Mouse (Mus musculus) spleen, adult 18-20 months (tissue): ENCODE data around the gene Aste1.

Experiments used
- DNase-seq, 2 experiments: peaks; one replicate each; pipeline ENCODE4 v3.0.0; 2022; ENCODE audit warnings: mixed read lengths in 2 of 2

Aste1 gene

DNA sequence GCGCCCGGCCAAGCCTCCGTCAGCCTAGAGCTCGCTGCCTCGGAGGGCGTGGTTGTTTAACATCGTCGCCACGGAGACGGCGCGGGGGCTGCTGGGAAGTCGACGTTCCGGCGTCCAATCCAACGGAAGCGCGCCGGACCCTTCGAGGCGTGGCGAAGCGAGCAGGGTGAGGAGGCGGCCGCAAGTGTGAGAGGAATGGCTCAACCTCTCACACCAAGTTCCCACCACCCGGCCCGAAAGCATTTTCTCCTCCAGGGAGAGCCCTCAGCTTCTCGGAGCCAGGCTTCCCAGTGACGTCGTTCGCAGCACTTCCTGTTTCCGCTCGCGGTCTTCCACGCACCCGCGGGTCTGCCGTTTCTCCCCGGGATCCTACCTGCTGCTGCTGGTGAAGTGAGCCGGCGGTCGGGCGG, at the start of gene Aste1, which contains the start of gene Nek11:
Aste1 (plus strand) TSS at position 175 of the 410 bp plus-strand sequence.
Nek11 (minus strand) TSS at position 307 of the 410 bp plus-strand sequence.
- DNase-seq, result peak; percentile 88 to 95

DNA sequence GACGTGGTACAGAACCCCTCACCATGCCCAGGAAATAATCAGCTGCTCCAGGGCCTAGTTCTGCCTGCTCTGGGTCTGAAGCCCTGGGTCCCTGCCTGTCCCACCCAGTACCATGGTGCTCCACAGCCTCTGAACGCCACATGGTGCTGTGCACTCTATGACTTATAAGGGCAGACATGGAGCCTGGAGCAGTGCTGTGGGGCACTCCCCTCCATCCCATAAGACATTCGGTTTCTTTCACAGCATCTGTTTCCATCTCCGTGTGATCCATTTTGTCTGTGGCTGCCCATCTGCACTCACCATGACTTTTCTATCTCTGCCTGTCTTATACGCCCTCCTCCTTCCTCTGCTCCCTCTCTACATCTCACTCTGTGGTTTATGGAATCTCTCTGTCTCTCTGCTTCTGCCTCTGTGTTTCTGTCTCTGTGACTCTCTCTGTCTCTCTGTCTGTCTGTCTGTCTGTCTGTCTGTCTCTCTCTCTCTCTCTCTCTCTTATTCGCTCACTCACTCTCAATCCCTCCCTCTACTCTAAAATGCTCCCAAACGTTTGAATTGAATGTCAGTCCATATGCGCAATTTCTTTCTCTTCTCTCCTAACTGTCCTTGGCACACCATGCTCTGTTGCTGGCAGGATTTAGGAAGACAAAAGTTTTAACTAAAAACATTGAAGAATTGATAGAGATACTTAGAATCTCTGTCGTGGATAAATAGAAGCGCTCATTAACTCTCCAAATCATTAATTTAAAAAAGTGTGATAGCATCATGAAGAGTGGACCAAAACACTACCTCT, 46.8 kb upstream of the Aste1 start:
- DNase-seq, result no peak

DNA sequence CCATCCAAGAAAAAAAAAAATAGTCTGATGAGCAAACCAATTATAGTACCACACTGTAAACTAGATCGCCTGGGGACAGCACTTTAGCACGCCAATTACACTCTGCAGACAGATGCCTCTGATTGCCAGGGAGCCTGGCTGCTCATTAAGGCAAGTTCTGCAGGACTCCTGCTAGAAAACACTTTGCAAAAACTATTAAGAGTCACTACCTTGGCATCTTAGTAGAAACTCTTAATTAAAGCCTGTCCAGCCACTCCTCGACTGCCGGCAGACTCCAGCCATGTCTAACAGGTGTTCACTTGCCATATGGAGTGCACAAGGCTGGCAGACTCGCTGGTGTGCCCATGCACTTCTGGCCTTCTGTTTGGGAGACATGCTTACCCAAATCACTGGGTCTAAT, 46.2 kb upstream of the Aste1 start:
- no peak for DNase-seq

DNA sequence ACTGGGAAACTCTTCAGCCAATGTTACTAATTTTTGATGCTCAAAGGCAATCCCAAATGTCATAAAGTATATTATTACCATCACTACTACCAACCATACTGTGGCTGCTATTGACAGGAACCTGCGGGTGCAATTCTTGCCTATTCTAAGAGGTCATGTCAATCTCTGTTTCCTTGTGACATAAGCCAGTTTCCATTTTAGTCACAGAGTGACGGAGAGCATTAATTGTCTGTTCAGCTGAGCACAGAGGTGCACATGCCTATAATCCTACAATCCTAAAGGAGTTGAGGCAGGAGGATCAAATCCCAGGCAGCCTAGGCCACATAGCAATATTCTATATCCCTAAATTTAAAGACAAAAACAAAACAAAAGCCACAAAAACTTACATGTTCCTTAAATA, 33.0 kb upstream of the Aste1 start:
- DNase-seq, result no peak

DNA sequence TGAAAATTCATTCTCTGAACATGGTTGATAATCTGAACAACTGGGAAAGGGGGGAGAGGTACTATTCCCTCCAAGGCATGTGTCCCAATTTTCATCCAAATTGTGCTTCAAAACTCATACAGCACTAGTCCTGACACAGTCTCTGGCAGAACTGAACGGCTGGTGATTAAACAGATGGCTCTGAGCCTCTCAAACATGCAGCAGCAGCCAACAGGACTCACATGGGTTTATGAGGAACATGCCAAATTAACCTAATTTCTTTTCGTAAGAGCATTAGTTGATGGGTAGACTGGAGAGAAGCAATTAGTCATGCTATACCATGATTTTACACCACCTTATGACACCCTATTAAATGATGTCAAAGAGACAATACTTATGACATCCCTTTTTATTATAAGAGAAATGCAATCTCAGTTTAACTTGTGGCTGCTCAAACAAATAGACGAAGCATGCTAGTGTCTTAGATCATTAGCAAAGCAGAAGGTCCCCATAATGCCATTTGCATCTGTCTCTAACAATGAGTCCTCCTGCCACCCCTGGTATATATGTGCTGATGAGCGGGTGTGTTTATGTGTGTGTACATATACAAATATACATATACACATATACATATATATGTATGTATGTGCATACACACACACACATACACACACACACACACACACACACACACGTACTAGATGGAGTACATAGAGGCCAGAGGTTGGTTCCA, 31.5 kb upstream of the Aste1 start:
- DNase-seq, result no peak

DNA sequence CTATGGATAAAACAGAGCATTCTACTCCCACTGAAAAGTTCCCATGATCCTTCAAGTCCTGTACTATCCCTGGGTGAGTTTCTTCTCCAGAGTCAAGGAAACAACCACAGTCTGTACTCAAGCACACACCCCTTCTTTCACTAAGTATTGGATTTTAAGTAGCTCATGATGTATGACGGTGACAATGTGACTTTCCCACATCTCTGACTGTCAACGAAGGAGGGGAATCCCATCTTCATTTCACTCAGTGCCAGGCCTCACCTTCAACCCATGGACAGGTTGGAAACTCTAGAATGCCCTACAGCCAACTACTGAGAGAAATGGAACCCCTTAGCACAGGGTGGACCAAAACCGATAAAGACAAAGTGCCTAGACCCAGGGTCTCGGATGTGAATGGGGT, 29.0 kb upstream of the Aste1 start:
- no peak for DNase-seq

DNA sequence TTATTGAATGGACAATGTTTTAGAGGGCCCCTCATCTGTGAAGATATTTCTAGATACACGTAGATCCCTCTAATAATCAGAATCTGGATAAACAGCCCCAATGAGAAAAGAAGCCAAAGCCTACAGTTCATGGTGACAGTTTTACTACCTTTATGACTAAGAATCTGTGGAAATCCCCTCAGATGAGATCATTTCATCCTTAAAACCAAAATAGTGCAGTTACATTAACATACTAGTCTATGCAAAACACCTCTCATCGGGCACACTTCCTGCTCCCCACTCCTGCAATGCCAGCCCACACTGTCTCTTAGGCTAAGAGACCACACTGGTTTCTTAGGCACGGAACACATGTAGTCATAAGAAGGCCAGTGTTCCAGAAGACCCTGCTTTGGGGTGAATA, 26.6 kb upstream of the Aste1 start:
- DNase-seq, result no peak

DNA sequence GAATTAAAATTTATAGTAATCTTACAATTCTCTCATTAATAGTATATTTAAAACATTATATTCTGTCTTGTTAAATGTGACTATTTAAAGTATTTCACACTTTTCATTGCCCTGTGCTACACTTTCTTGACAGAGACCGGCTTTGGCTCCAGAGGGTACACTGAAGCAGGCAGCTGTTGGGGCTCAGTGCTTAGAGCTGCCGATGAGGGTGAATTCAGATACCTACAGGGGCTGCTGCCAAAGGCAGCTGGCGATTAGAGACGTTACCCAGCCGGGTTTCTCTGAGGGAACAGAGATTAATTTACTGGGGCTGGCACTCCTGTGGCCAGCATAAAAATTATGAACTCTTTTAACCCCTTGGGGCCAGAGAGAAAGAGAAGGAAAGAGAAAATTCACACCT, 20.8 kb upstream of the Aste1 start:
- DNase-seq, result no peak

DNA sequence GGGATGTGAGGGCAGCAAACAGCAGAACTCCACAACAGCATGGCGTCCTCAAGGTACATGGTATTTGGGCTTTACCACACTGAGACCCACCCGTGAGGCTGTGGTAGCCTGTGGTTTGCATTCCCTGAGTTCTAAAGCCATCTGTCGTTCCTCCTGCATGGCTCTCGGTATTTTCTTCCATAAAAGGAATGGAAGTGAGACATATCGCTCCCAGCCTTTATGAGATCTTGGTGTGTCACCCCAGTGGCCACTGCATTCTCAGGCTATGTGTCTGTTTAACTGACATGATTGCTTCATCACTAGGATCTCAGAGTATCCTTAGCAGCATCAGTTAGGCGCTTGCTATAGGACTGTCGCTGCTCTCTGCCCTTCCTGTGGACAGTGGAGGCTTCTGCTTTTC, 18.8 kb upstream of the Aste1 start:
- no peak for DNase-seq

DNA sequence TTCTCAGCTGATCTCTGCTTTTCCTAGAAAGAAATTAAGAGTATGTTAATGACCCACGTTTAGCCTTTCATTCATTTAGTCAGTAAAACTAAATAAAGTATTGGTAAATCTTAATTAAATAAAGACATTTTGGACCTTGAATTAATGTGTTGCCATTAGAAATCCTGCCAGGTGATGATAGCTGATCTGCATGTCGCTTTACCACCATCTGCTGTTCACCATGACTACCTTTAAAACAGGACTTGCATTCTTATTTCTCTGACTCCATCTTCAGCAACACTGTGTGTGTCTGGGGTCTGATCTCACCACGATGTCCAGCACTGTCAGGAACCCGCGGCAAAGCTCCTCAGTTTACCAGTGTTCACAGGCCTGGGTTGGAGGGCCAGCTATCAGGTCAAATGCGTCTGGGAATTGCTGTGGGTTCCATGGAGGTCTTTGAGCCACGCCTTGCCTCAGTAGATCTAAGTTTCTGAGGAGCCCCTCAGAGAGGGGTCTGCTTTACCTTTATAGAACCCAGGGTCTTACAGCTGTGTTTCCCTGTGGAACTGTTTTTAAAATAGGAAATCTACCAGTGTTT, 18.1 kb upstream of the Aste1 start:
- no peak for DNase-seq

DNA sequence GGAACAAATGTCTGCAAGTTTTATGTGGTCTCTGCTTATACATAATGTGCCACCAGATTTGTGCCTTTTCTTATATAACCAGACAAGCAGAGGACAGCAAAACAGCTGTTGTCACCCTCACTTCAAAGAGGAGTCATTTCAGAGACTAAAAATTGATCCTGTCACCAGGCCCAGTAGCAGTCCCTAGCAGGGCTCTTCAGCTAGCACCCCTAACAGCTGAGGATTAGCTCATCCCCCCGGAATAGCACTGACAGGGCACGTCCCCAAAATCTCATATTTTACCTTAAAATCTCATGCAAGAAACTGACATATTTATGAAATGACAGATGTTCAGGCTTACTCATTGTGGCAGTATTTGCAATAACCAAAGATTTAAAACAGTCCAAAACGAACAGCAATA, 17.6 kb upstream of the Aste1 start:
- no peak for DNase-seq

DNA sequence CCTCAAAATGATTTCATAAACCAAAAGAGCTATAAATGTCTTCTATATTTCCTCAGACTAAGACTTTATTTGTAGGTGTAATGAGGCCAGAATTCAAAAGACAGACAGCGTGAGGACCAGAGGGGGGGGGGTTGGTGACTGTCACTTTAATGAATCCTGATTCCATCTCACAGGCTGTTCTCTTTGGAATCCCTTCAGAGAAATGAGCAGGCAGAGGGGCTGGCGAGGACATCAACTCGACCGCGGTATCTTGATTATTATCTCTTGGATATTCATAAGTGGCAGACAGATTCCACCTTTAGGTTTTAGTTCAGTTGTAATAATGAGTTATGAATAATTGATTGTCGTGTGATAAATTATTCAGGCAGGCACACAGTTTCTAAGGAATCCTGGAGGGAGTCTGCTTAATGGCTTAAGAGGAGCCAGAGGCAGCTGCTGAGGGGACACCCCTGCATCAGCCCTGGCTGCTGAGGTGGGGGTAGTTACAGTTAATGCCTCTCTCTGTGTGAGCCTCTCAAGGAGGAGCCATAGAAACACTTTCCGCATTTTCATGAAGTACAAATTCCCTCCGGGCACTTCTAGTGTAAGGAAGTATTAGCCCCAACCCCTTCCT, 15.6 kb upstream of the Aste1 start:
- DNase-seq, result no peak

DNA sequence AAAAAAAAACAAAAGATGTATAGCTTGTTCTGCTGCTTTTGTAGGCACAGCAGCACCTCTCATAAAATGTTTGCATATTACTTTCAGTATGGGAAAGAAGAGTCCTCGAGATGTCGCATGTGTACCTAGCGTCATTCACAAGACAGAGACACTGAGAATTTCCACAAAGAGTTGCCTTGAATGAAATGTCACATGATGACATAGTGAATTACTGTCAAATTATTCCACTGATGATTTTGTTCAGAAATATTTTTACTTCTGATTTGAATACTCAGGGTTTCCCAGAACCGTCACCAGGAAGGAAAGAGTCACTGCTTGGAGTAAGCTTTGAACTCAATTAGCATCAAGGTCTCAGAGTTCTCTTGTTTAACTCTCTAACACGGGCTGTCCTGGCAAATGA, 7.8 kb upstream of the Aste1 start:
- no peak for DNase-seq

DNA sequence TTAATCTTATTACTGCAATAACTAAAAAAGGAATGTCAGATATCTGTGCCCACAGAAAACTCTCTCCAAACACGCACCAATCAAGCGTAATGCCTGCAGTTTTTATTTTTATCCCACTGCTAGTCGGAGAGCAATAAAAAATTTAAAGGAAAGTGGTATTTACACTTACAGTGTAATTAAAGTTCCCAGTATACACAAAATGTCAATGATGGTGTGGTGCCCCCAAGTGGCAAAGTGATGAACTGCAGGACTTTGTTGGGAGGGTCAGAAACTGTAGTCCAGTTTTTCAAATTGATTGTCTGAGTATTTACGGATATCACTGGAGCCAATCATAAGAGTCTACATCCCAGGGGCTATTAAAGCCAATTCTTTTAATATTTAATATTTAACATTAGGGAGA, 5.9 kb upstream of the Aste1 start:
- DNase-seq, result peak; percentile 33 to 76

DNA sequence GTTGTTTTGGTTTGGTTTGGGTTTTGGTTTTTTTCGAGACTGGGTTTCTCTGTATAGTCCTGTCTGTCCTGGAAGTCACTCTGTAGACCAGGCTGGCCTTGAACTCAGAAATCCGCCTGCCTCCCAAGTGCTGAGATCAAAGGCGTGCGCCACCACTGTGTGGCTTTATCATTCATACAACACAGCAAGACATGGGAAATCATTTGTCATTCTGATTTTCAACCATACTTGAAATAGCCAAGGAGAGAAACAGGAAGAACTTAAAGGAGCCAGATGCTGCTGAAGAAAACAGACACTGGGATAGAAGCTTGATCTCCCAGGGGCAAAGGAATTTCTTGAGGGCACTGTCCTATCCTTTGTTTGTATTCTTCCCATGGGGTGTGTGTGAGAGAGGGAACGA, 4.6 kb upstream of the Aste1 start:
- DNase-seq, result no peak

DNA sequence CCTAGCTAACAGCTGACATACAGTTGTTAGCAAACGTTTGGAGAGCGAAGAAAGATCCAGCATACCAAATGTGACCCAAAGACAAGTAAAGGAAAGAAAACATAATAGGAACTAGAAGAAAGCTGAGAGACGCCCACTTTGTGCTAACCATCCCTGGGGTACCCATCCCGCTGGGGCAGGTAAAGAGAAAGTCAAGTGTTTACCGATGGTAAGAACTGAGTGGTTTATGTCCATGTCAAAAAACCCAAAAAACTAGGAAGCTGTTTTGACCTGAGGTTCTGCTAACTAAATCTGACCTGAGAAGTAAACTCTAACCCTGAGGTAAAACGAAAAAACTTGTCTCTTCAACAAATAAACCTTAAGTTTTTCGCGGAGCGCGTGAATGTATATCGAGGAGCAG, 472 bp upstream of the Aste1 start:
- DNase-seq, result no peak

DNA sequence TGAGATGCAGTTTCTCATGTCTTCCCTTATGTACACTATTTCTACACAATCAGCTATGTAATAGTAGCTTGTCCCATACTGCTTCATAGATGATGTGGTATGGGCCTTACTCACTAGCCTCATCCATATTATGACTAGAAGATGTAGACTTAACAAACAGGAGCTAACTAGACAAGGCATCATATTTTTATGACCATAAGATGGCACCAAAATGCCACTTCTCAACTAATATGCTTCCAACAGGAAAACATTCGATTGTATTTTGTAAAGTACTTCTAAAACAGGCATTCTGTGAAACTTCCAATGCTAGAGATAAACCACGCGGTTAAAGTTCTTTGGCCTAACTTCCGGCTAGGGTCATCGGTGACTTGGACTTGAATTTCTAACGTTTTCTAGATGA, 13.4 kb downstream of the Aste1 start:
- no peak for DNase-seq

DNA sequence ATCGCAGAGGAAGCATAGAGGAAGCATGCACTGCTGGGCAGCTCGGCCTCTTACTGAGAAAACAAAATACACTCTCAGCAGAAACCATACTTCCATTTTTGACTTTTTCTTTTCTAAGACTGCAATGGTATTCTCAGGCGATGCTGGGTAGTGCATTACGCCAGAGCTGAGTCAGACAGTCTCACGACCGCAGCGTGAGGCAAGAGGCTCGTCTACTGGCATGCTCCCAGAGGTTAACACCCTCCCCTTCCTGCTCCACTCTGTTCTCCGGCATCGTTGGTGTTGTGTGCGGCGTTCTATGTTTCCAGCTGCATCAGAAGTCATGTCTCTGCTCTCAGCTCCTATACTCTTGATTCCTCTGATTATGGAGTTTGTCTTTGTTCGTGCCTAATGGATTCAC, 63.8 kb downstream of the Aste1 start:
- no peak for DNase-seq

DNA sequence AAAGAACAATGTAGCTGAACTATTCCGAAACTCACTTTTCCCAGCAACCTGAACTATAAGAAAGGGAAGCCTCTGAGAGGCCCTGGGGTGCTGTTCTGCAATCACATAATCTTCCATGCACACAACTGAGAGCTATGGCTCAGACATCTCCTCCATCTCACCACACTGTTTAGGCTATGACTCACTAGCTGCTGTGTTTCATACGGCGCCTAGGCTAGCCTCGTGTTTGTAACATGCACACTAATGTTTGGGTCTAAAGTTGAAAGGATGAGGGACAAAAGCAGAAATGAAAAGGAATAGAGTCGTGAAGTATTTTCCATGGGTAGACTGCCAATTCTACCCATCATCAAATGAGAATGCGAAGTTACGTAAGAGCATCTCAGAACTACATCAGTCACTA, 66.3 kb downstream of the Aste1 start:
- no peak for DNase-seq
